Mouse (Mus musculus): Measurements from ENCODE around the gene Tipin. TPM values are rescaled to one million over a fixed set of nuclear protein-coding genes. Genes with fewer than 3 reads are reported as not detected.

Tipin gene
- polyA plus RNA-seq, 1 experiment from 2014 or later, result 284 TPM

GRCm38 (mm10) chr9:64314696-64315095 lies 33.3 kb downstream of the Tipin start:
- no peaks in the 10 kb centered on the region for H3K9me3 ChIP-seq (replicated peaks)
- H3K4me1 ChIP-seq (replicated peaks), result no peaks in the 10 kb centered on the region
- 89% methylated on average over 6 of the region's 6 CpGs for WGBS (ENCODE audit: insufficient replicate concordance)
- no peak overlapping the region for H3K4me2 ChIP-seq
- no peaks in the 10 kb centered on the region for H3K27me3 ChIP-seq
- H3K4me3 ChIP-seq (replicated peaks), result no peak overlapping the region
- no peak overlapping the region for H3K27ac ChIP-seq
- DNase-seq (no peak), ATAC-seq (ENCODE audit: low read depth) (no peak)
- peaks cover 47% of the 10 kb centered on the region for H3K36me3 ChIP-seq
- H3K9ac ChIP-seq, result no peak overlapping the region

- peaks cover 56% of the 10 kb centered on the region for H3K36me3 ChIP-seq
- H3K9ac ChIP-seq, result no peak overlapping the region
- 87% methylated on average over 5 of the region's 5 CpGs for WGBS (ENCODE audit: insufficient replicate concordance)
Measured at GRCm38 (mm10) chr9:64316986-64317385, 35.6 kb downstream of the Tipin start.

GRCm38 (mm10) chr9:64323976-64324375 lies 42.6 kb downstream of the Tipin start:
- Histone ChIP-seq H3K4me3 (replicated peaks) (no peak overlapping the region), H3K4me2 (no peak overlapping the region), H3K27ac (no peak overlapping the region), H3K9me3 (replicated peaks) (no peaks in the 10 kb centered on the region), H3K9ac (no peak overlapping the region), H3K4me1 (replicated peaks) (no peaks in the 10 kb centered on the region), H3K36me3 (peaks cover 65% of the 10 kb centered on the region), H3K27me3 (no peaks in the 10 kb centered on the region)
- 80% methylated on average over 7 of the region's 7 CpGs for WGBS (ENCODE audit: insufficient replicate concordance)
- no peak for DNase-seq
- no peak for ATAC-seq (ENCODE audit: low read depth)

More at GRCm38 (mm10) chr9:64316986-64317385, 35.6 kb downstream of the Tipin start:
- Histone ChIP-seq H3K27ac (no peak overlapping the region), H3K4me2 (no peak overlapping the region), H3K27me3 (no peaks in the 10 kb centered on the region), H3K4me1 (replicated peaks) (no peaks in the 10 kb centered on the region), H3K9me3 (replicated peaks) (no peaks in the 10 kb centered on the region), H3K4me3 (replicated peaks) (no peak overlapping the region)
- ATAC-seq (ENCODE audit: low read depth) (no peak), DNase-seq (no peak)

- H3K36me3 ChIP-seq, result peaks cover 18% of the 10 kb centered on the region
- ATAC-seq (ENCODE audit: low read depth) (no peak), DNase-seq (no peak)
- H3K9ac ChIP-seq, result no peak overlapping the region
- no peak overlapping the region for H3K4me2 ChIP-seq
- H3K4me3 ChIP-seq (replicated peaks), result no peak overlapping the region
- no peaks in the 10 kb centered on the region for H3K9me3 ChIP-seq (replicated peaks)
- H3K4me1 ChIP-seq (replicated peaks), result peaks cover 19% of the 10 kb centered on the region
- no peaks in the 10 kb centered on the region for H3K27me3 ChIP-seq
- 79% methylated on average over 6 of the region's 6 CpGs for WGBS (ENCODE audit: insufficient replicate concordance)
- no peak overlapping the region for H3K27ac ChIP-seq
Measured at GRCm38 (mm10) chr9:64335825-64336224, 54.4 kb downstream of the Tipin start.

GRCm38 (mm10) chr9:64339361-64339760 lies 58.0 kb downstream of the Tipin start:
- Histone ChIP-seq H3K4me1 (replicated peaks) (peaks cover 30% of the 10 kb centered on the region), H3K36me3 (peaks cover 15% of the 10 kb centered on the region), H3K27me3 (no peaks in the 10 kb centered on the region), H3K27ac (no peak overlapping the region), H3K9ac (no peak overlapping the region), H3K9me3 (replicated peaks) (no peaks in the 10 kb centered on the region), H3K4me2 (peak overlapping the region; percentile 94), H3K4me3 (replicated peaks) (peak overlapping the region; percentile 82)
- DNase-seq (no peak), ATAC-seq (ENCODE audit: low read depth) (no peak)
- WGBS (ENCODE audit: insufficient replicate concordance), result 69% methylated on average over 8 of the region's 8 CpGs

GRCm38 (mm10) chr9:64340351-64341253 lies 59.2 kb downstream of the Tipin start:
- peak; percentile 71 for DNase-seq
- peak; percentile 88 for ATAC-seq (ENCODE audit: low read depth)
- H3K4me3 ChIP-seq (replicated peaks), result peak overlapping the region; percentile 82
- H3K9me3 ChIP-seq (replicated peaks), result no peaks in the 10 kb centered on the region
- peaks cover 15% of the 10 kb centered on the region for H3K36me3 ChIP-seq
- H3K4me1 ChIP-seq (replicated peaks), result peaks cover 30% of the 10 kb centered on the region
- peak overlapping the region; percentile 98 for H3K9ac ChIP-seq
- under 1% methylated on average over 85 of the region's 85 CpGs for WGBS (ENCODE audit: insufficient replicate concordance)
- H3K27me3 ChIP-seq, result no peaks in the 10 kb centered on the region
- peak overlapping the region; percentile 94 for H3K27ac ChIP-seq
- H3K4me2 ChIP-seq, result peak overlapping the region; percentile 94

- Histone ChIP-seq H3K9me3 (replicated peaks) (no peaks in the 10 kb centered on the region), H3K27ac (peak within 1 kb of the TSS; percentile 94), H3K27me3 (no peaks in the 10 kb centered on the region), H3K36me3 (peaks cover 12% of the 10 kb centered on the region), H3K9ac (peak within 1 kb of the TSS; percentile 98), H3K4me1 (replicated peaks) (peaks cover 30% of the 10 kb centered on the region), H3K4me2 (peak within 1 kb of the TSS; percentile 94), H3K4me3 (replicated peaks) (peak within 1 kb of the TSS; percentile 82)
- ATAC-seq (ENCODE audit: low read depth), result no peak
- no peak for DNase-seq
- WGBS (ENCODE audit: insufficient replicate concordance), result 10% methylated on average over 16 of the region's 16 CpGs
Measured at GRCm38 (mm10) chr9:64341254-64341566, 59.8 kb downstream of the Tipin start, which contains the start of gene Dis3l. Gene Dis3l, minus strand, starts transcription at chr9:64341288.

GRCm38 (mm10) chr9:64341671-64342070 lies 60.3 kb downstream of the Tipin start:
- H3K27ac ChIP-seq, result no peak overlapping the region
- ATAC-seq (ENCODE audit: low read depth), result no peak
- 80% methylated on average over 8 of the region's 8 CpGs for WGBS (ENCODE audit: insufficient replicate concordance)

GRCm38 (mm10) chr9:64343656-64344055 lies 62.3 kb downstream of the Tipin start:
- H3K9me3 ChIP-seq (replicated peaks), result no peaks in the 10 kb centered on the region
- ATAC-seq (ENCODE audit: low read depth) (no peak), DNase-seq (no peak)
- H3K27me3 ChIP-seq, result no peaks in the 10 kb centered on the region
- H3K36me3 ChIP-seq, result no peaks in the 10 kb centered on the region
- H3K4me2 ChIP-seq, result no peak overlapping the region
- H3K4me3 ChIP-seq (replicated peaks), result no peak overlapping the region
- H3K4me1 ChIP-seq (replicated peaks), result peaks cover 30% of the 10 kb centered on the region
- WGBS (ENCODE audit: insufficient replicate concordance), result 70% methylated on average over 2 of the region's 2 CpGs
- H3K27ac ChIP-seq, result no peak overlapping the region
- no peak overlapping the region for H3K9ac ChIP-seq

More at GRCm38 (mm10) chr9:64341671-64342070, 60.3 kb downstream of the Tipin start:
- peak overlapping the region; percentile 98 for H3K9ac ChIP-seq
- DNase-seq, result no peak
- H3K9me3 ChIP-seq (replicated peaks), result no peaks in the 10 kb centered on the region
- H3K4me2 ChIP-seq, result peak overlapping the region; percentile 94
- H3K36me3 ChIP-seq, result peaks cover 10% of the 10 kb centered on the region
- H3K4me3 ChIP-seq (replicated peaks), result peak overlapping the region; percentile 82
- peaks cover 30% of the 10 kb centered on the region for H3K4me1 ChIP-seq (replicated peaks)
- no peaks in the 10 kb centered on the region for H3K27me3 ChIP-seq

- WGBS (ENCODE audit: insufficient replicate concordance), result 49% methylated on average over 5 of the region's 5 CpGs
- no peak overlapping the region for H3K9ac ChIP-seq
- H3K36me3 ChIP-seq, result no peaks in the 10 kb centered on the region
- H3K4me2 ChIP-seq, result no peak overlapping the region
- H3K9me3 ChIP-seq (replicated peaks), result no peaks in the 10 kb centered on the region
- peaks cover 16% of the 10 kb centered on the region for H3K4me1 ChIP-seq (replicated peaks)
- DNase-seq (no peak), ATAC-seq (ENCODE audit: low read depth) (no peak)
- H3K27ac ChIP-seq, result no peak overlapping the region
- H3K4me3 ChIP-seq (replicated peaks), result no peak overlapping the region
- no peaks in the 10 kb centered on the region for H3K27me3 ChIP-seq
Measured at GRCm38 (mm10) chr9:64345931-64346330, 64.5 kb downstream of the Tipin start.

- ATAC-seq (ENCODE audit: low read depth), result no peak
- Histone ChIP-seq H3K36me3 (no peaks in the 10 kb centered on the region), H3K4me2 (no peak overlapping the region), H3K27me3 (no peaks in the 10 kb centered on the region), H3K4me3 (replicated peaks) (no peak overlapping the region), H3K9ac (no peak overlapping the region), H3K27ac (no peak overlapping the region), H3K4me1 (replicated peaks) (peaks cover 2% of the 10 kb centered on the region), H3K9me3 (replicated peaks) (no peaks in the 10 kb centered on the region)
- WGBS (ENCODE audit: insufficient replicate concordance), result 0% methylated on average over 1 of the region's 1 CpGs
- no peak for DNase-seq
Measured at GRCm38 (mm10) chr9:64347377-64347776, 66.0 kb downstream of the Tipin start.

- ATAC-seq (ENCODE audit: low read depth), result no peak
- DNase-seq, result no peak
- Histone ChIP-seq H3K9ac (no peak overlapping the region), H3K4me1 (replicated peaks) (no peaks in the 10 kb centered on the region; the same call in 1 of the 2 replicates), H3K27ac (no peak overlapping the region), H3K36me3 (no peaks in the 10 kb centered on the region), H3K9me3 (replicated peaks) (no peaks in the 10 kb centered on the region), H3K4me3 (replicated peaks) (no peak overlapping the region), H3K27me3 (no peaks in the 10 kb centered on the region), H3K4me2 (no peak overlapping the region)
- WGBS (ENCODE audit: insufficient replicate concordance), result 64% methylated on average over 5 of the region's 5 CpGs
Measured at GRCm38 (mm10) chr9:64349490-64349889, 68.1 kb downstream of the Tipin start.
